Mouse (Mus musculus) stomach, embryonic 15.5 days (tissue): ENCODE results near the gene Ghrh. TPM values are rescaled to one million over a fixed set of nuclear protein-coding genes. Genes with fewer than 3 reads are reported as not detected.
"Not testable (repeated sequence)": the region's sequence is repeated elsewhere in the genome, so short reads cannot be mapped to it uniquely, and the experiment has no call there.

Experiments used
- ATAC-seq: fragments of 200-750 bp; cut with Nextera tagmentation; 2 replicates; pipeline ENCODE4 v1.8.0; 2017; ENCODE audit warnings: low read depth, moderate number of reproducible peaks, moderate TSS enrichment; ENCODE audit not compliant: insufficient read depth, low FRiP score
- H3K27ac ChIP-seq: fragments of 300-500 bp; sonication (generic); 2 replicates; pipeline ENCODE4 v1.5.1; 2015; ENCODE audit warnings: mild to moderate bottlenecking, inconsistent platforms
- H3K27me3 ChIP-seq: fragments of 300-500 bp; sonication (generic); replicated peaks from 2 replicates; pipeline ENCODE4 v1.6.1; 2015; ENCODE audit warnings: inconsistent platforms
- H3K36me3 ChIP-seq: fragments of 300-500 bp; sonication (generic); 2 replicates; pipeline ENCODE4 v1.6.1; 2015; ENCODE audit warnings: inconsistent platforms
- H3K4me1 ChIP-seq: fragments of 300-500 bp; sonication (generic); 2 replicates; pipeline ENCODE4 v1.6.1; 2015; ENCODE audit warnings: inconsistent platforms
- H3K4me2 ChIP-seq: fragments of 300-500 bp; sonication (generic); 2 replicates; pipeline ENCODE4 v1.6.1; 2015; ENCODE audit warnings: mild to moderate bottlenecking, inconsistent platforms
- H3K4me3 ChIP-seq: fragments of 300-500 bp; sonication (generic); replicated peaks from 2 replicates; pipeline ENCODE4 v1.5.1; 2015; ENCODE audit warnings: inconsistent platforms
- H3K9ac ChIP-seq: fragments of 300-500 bp; sonication (generic); 2 replicates; pipeline ENCODE4 v1.6.1; 2015; ENCODE audit warnings: inconsistent platforms
- H3K9me3 ChIP-seq: fragments of 300-500 bp; sonication (generic); 2 replicates; pipeline ENCODE4 v1.6.1; 2016; ENCODE audit warnings: inconsistent platforms
- WGBS: fragments of 180-500 bp; shearing (Covaris S2); methylation state at CpG from one replicate; pipeline ENCODE4 v1.1.7; 2015; 5-methylcytosine and 5-hydroxymethylcytosine counted together
- polyA plus RNA-seq: library from polyadenylated mRNA; unstranded; fragments of >200 nt; fragmentation: Nextera tagmentation; extraction: Ambion mirVana; gene quantifications from 2 replicates; pipeline ENCODE4 v1.2.1, GENCODE M21; 2015

Gene Ghrh
- polyA plus RNA-seq, result 0.49 TPM in 1 of 2 replicates, not detected in the other

GRCm38 (mm10) chr2:157347361-157348159 lies at the start of gene Ghrh:
Gene Ghrh (minus strand): TSS chr2:157347506.
- Histone ChIP-seq H3K9me3 (no peaks in the 10 kb centered on the region), H3K27ac (peak within 1 kb of the TSS; percentile 92), H3K36me3 (no peaks in the 10 kb centered on the region), H3K27me3 (no peaks in the 10 kb centered on the region), H3K9ac (no peak within 1 kb of the TSS), H3K4me1 (peaks cover 11% of the 10 kb centered on the region), H3K4me3 (no peak within 1 kb of the TSS), H3K4me2 (no peak within 1 kb of the TSS)
- peak; percentile 64; the same call in 1 of the 2 replicates for ATAC-seq
- 60% methylated on average over 26 of the region's 26 CpGs for WGBS

DNA sequence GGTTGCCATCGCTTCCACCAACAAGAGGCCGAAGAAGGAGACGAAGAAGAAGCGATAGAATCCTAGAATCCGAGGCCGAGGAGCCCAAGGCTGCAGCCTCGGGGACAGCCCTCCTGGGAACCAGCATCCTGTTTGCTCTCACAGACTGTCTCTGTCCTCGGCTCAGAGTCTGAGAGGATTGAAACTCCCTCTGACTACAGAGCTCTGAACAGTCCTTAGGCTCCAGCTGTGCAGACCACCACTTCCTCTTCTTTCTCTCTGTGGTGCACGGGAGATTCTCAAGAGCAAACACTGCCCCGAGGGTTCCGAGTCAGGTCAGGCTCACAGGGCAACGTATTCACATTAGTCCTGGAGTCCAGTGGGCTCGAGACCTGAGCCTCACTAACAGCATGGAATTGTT lies 48.7 kb upstream of the Ghrh start:
- Histone ChIP-seq H3K4me3 (no peak overlapping the region), H3K4me1 (peaks cover 32% of the 10 kb centered on the region), H3K27ac (peak overlapping the region; percentile 87), H3K36me3 (peaks cover 21% of the 10 kb centered on the region), H3K9ac (no peak overlapping the region), H3K9me3 (no peaks in the 10 kb centered on the region), H3K27me3 (no peaks in the 10 kb centered on the region), H3K4me2 (no peak overlapping the region)
- WGBS, result 53% methylated on average over 13 of the region's 13 CpGs
- ATAC-seq, result no peak

GRCm38 (mm10) chr2:157395371-157395770 lies 48.1 kb upstream of the Ghrh start:
- WGBS, result 55% methylated on average over 5 of the region's 5 CpGs
- Histone ChIP-seq H3K4me1 (peaks cover 32% of the 10 kb centered on the region), H3K9ac (no peak overlapping the region), H3K4me3 (no peak overlapping the region), H3K4me2 (no peak overlapping the region), H3K27me3 (no peaks in the 10 kb centered on the region), H3K36me3 (peaks cover 21% of the 10 kb centered on the region), H3K9me3 (no peaks in the 10 kb centered on the region), H3K27ac (peak overlapping the region; percentile 87)
- ATAC-seq, result no peak

GRCm38 (mm10) chr2:157394868-157395267 lies 47.6 kb upstream of the Ghrh start:
- Histone ChIP-seq H3K9me3 (no peaks in the 10 kb centered on the region), H3K9ac (no peak overlapping the region; the same call in 1 of the 2 replicates), H3K4me2 (no peak overlapping the region), H3K27me3 (no peaks in the 10 kb centered on the region), H3K4me1 (peaks cover 32% of the 10 kb centered on the region), H3K27ac (peak overlapping the region; percentile 87), H3K36me3 (peaks cover 21% of the 10 kb centered on the region), H3K4me3 (no peak overlapping the region)
- 51% methylated on average over 6 of the region's 6 CpGs for WGBS
- peak; percentile 77 for ATAC-seq

GRCm38 (mm10) chr2:157393549-157393948 lies 46.2 kb upstream of the Ghrh start:
- no peak overlapping the region for H3K4me2 ChIP-seq
- no peak overlapping the region for H3K4me3 ChIP-seq
- 95% methylated on average over 4 of the region's 4 CpGs for WGBS
- no peak for ATAC-seq
- no peak overlapping the region; the same call in 1 of the 2 replicates for H3K27ac ChIP-seq
- peaks cover 32% of the 10 kb centered on the region for H3K4me1 ChIP-seq
- H3K27me3 ChIP-seq, result no peaks in the 10 kb centered on the region
- peaks cover 21% of the 10 kb centered on the region for H3K36me3 ChIP-seq
- H3K9me3 ChIP-seq, result no peaks in the 10 kb centered on the region
- H3K9ac ChIP-seq, result no peak overlapping the region

GRCm38 (mm10) chr2:157392331-157392730 lies 45.0 kb upstream of the Ghrh start:
- peaks cover 31% of the 10 kb centered on the region for H3K4me1 ChIP-seq
- peak overlapping the region; percentile 41; the same call in 1 of the 2 replicates for H3K27ac ChIP-seq
- no peak overlapping the region for H3K4me3 ChIP-seq
- H3K36me3 ChIP-seq, result peaks cover 11% of the 10 kb centered on the region; the same call in 1 of the 2 replicates
- 77% methylated on average over 2 of the region's 2 CpGs for WGBS
- no peak overlapping the region for H3K4me2 ChIP-seq
- ATAC-seq, result no peak
- no peak overlapping the region for H3K9ac ChIP-seq
- H3K27me3 ChIP-seq, result no peaks in the 10 kb centered on the region
- H3K9me3 ChIP-seq, result no peaks in the 10 kb centered on the region

DNA sequence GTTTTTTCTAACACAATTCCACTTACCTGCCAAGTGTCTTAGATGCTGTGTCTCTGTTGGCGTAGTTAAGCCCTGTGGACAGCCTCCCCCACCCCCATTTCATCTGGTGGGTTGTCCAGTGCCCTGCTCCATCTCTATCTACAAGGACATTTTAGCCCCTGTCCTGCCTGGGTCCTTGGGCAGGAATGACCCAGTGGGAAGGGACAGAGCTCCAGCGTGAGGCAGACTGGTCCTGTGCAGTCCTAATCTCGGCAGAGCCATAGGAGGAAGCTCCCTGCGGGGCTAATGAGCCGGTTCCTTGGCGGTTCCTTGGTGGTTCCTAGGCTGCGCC lies 42.2 kb upstream of the Ghrh start:
- 91% methylated on average over 7 of the region's 7 CpGs for WGBS
- ATAC-seq, result no peak
- H3K9me3 ChIP-seq, result no peaks in the 10 kb centered on the region

GRCm38 (mm10) chr2:157388901-157389590 lies 41.7 kb upstream of the Ghrh start:
- H3K4me3 ChIP-seq, H3K9me3 ChIP-seq, H3K36me3 ChIP-seq, ATAC-seq, H3K27me3 ChIP-seq, H3K9ac ChIP-seq, H3K27ac ChIP-seq, H3K4me2 ChIP-seq, H3K4me1 ChIP-seq: not testable (repeated sequence)
- WGBS, result 92% methylated on average over 14 of the region's 14 CpGs

More for the DNA sequence above, 42.2 kb upstream of the Ghrh start:
- Histone ChIP-seq H3K27me3 (no peaks in the 10 kb centered on the region), H3K4me2 (no peak overlapping the region), H3K4me3 (no peak overlapping the region), H3K9ac (no peak overlapping the region), H3K36me3 (no peaks in the 10 kb centered on the region), H3K27ac (no peak overlapping the region), H3K4me1 (peaks cover 10% of the 10 kb centered on the region; the same call in 1 of the 2 replicates)

GRCm38 (mm10) chr2:157384836-157385235 lies 37.5 kb upstream of the Ghrh start:
- ATAC-seq, result no peak
- H3K4me1 ChIP-seq, result no peaks in the 10 kb centered on the region
- no peak overlapping the region for H3K4me3 ChIP-seq
- WGBS, result 86% methylated on average over 4 of the region's 4 CpGs
- H3K9ac ChIP-seq, result no peak overlapping the region
- no peaks in the 10 kb centered on the region for H3K27me3 ChIP-seq
- no peak overlapping the region for H3K27ac ChIP-seq
- H3K36me3 ChIP-seq, result peaks cover 5% of the 10 kb centered on the region; the same call in 1 of the 2 replicates
- H3K9me3 ChIP-seq, result no peaks in the 10 kb centered on the region
- H3K4me2 ChIP-seq, result no peak overlapping the region

DNA sequence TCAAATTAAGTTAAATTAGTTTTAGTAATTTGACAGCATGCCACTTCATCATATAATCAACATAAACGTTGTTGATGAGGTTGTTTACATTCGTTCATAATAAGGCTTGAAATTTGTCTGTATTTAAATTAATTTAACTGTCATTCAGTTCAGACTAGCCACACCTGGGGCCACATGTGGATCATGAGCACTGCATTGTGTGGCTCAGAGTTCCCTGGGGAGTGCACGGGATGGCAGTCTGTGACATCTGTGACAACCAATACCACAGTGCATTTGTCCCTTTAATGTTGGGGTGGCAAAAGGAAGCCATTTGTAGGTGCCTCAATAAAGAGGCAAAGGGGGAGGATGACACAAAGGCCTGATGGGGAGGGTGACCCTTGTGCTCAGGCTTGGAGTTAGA lies 29.7 kb upstream of the Ghrh start:
- peaks cover 15% of the 10 kb centered on the region; the same call in 1 of the 2 replicates for H3K4me1 ChIP-seq
- H3K27ac ChIP-seq, result no peak overlapping the region
- H3K27me3 ChIP-seq, result no peaks in the 10 kb centered on the region
- no peak for ATAC-seq
- no peak overlapping the region for H3K9ac ChIP-seq
- H3K9me3 ChIP-seq, result no peaks in the 10 kb centered on the region
- H3K4me2 ChIP-seq, result no peak overlapping the region
- H3K36me3 ChIP-seq, result no peaks in the 10 kb centered on the region
- no peak overlapping the region for H3K4me3 ChIP-seq
- 56% methylated on average over 3 of the region's 3 CpGs for WGBS

DNA sequence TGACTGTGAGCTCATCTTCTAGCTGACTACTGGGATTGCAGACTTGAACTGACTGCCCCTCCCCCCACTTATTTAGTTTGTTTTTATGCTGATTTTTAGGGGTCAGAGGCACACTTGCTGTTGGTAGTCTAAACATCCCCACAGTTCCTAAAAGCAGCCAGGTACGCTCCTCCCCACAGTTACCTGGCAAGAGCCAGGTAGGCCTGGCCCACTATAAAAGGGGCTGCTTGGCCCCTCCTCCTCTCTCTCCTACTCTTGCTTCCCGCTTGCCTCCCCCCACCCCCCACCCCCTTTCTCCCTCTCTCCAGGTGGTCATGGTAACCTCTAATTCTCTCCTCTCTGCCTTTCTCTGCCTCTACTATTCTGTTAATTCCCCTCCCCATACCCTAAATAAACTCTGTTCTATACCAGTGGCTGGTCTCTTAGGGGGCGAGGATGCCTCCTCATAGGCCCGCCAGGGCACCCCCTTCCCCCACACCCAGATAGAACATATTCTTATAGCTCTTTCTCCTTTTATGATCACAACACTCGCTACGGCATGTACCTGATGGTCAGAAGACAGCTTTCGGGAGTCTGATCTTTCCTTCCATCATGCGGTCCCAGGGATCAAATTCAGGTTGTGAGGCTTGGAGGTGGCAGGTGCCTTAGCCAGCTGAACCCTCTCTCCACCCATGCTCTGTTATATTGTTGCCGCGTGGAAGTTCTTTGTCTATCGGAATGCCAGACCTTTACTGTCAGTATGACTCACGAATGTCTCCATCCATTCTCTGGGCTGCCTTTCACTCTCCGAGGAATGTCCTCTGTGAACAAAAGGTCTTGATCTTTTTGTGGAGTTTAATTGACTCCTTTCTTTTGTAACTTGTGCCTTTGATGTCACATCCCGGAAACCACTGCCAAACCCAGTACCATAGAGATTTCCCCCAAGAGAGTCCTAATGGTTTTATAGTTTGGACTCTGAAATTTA lies 28.8 kb upstream of the Ghrh start:
- Histone ChIP-seq H3K27ac (no peak overlapping the region), H3K4me1 (peaks cover 15% of the 10 kb centered on the region; the same call in 1 of the 2 replicates), H3K36me3 (no peaks in the 10 kb centered on the region), H3K9ac (no peak overlapping the region), H3K27me3 (no peaks in the 10 kb centered on the region), H3K4me2 (no peak overlapping the region), H3K9me3 (no peaks in the 10 kb centered on the region), H3K4me3 (no peak overlapping the region)
- no peak for ATAC-seq
- 46% methylated on average over 14 of the region's 14 CpGs for WGBS
